Mouse (Mus musculus) cerebellum, adult 2 months (tissue): Measurements from ENCODE around the gene Lif.

Experiments used
- CTCF ChIP-seq: fragments of 200-500 bp; IDR thresholded peaks from 2 replicates; pipeline ENCODE4 v1.5.1; 2011; ENCODE audit warnings: low read depth, mild to moderate bottlenecking, control low read depth, low read length, moderate library complexity, borderline replicate concordance; ENCODE audit not compliant: insufficient read depth
- POLR2A ChIP-seq: fragments of 200-500 bp; IDR thresholded peaks from 2 replicates; pipeline ENCODE4 v1.6.1; 2011; ENCODE audit warnings: low read length, control low read depth, borderline replicate concordance; ENCODE audit not compliant: insufficient read depth

DNA sequence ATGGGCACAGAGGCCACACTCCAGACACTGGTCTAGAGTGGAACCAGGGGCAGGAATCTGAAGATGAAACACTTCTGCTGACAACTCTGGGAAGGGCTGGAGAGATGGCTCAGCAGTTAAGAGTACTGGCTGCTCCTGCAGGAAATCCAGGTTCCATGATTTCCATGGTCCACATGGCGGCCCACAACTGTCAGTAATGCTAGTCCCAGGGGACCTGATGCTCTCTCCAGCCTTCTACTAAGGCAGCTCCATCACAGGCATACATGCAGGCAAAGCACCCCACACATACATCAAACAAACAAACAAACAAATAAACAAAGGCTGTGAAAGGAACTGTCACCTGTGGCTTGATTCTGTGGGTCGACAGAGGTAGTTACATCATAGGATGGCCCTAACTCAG, 48.7 kb downstream of the Lif start:
- TF ChIP-seq POLR2A (no peak), CTCF (no peak)
